Mouse (Mus musculus): Measurements from ENCODE around the gene 4930558K02Rik.
A peak's percentile ranks its signal among the peaks of the same experiment; 100 is the strongest.

The 4930558K02Rik gene

GRCm38 (mm10) chr1:161992389-161992788, 13.0 kb upstream of the 4930558K02Rik start:
- no peak for DNase-seq (ENCODE audit: low read depth)

- no peak for DNase-seq (ENCODE audit: low read depth)
Observed at GRCm38 (mm10) chr1:161991846-161992245, 12.4 kb upstream of the 4930558K02Rik start.

GRCm38 (mm10) chr1:161990684-161991578, 11.5 kb upstream of the 4930558K02Rik start:
- no peak for DNase-seq (ENCODE audit: low read depth)

- DNase-seq (ENCODE audit: low read depth), result no peak
Observed at GRCm38 (mm10) chr1:161983979-161984566, 4.6 kb upstream of the 4930558K02Rik start.

GRCm38 (mm10) chr1:161983451-161983850, 4.0 kb upstream of the 4930558K02Rik start:
- no peak for DNase-seq (ENCODE audit: low read depth)

- no peak for DNase-seq (ENCODE audit: low read depth)
Observed at GRCm38 (mm10) chr1:161980626-161981298, 1.3 kb upstream of the 4930558K02Rik start.

GRCm38 (mm10) chr1:161980046-161980445, 610 bp upstream of the 4930558K02Rik start:
- DNase-seq (ENCODE audit: low read depth), result no peak

GRCm38 (mm10) chr1:161978173-161978700, 1.2 kb downstream of the 4930558K02Rik start:
- no peak for DNase-seq (ENCODE audit: low read depth)

GRCm38 (mm10) chr1:161977331-161977730, 2.1 kb downstream of the 4930558K02Rik start:
- DNase-seq (ENCODE audit: low read depth), result no peak

- DNase-seq (ENCODE audit: low read depth), result peak; percentile 93
Observed at GRCm38 (mm10) chr1:161976255-161977182, 2.9 kb downstream of the 4930558K02Rik start.

- DNase-seq (ENCODE audit: low read depth), result no peak
Observed at GRCm38 (mm10) chr1:161972233-161972632, 7.2 kb downstream of the 4930558K02Rik start.

GRCm38 (mm10) chr1:161970874-161971273, 8.6 kb downstream of the 4930558K02Rik start:
- no peak for DNase-seq (ENCODE audit: low read depth)

- DNase-seq (ENCODE audit: low read depth), result peak; percentile 91
Observed at GRCm38 (mm10) chr1:161968589-161969407, 10.6 kb downstream of the 4930558K02Rik start, which contains the start of gene Pigc. TSS of gene Pigc (plus strand) at chr1:161969186.

- DNase-seq (ENCODE audit: low read depth), result peak; percentile 14
Observed at GRCm38 (mm10) chr1:161967936-161968335, 11.5 kb downstream of the 4930558K02Rik start.

GRCm38 (mm10) chr1:161962465-161963377, 16.7 kb downstream of the 4930558K02Rik start:
- peak; percentile 57 for DNase-seq (ENCODE audit: low read depth)

GRCm38 (mm10) chr1:161957964-161958950, 21.2 kb downstream of the 4930558K02Rik start:
- DNase-seq (ENCODE audit: low read depth), result no peak

- no peak for DNase-seq (ENCODE audit: low read depth)
Observed at GRCm38 (mm10) chr1:161955846-161956245, 23.6 kb downstream of the 4930558K02Rik start.

- no peak for DNase-seq (ENCODE audit: low read depth)
Observed at GRCm38 (mm10) chr1:161952599-161952998, 26.8 kb downstream of the 4930558K02Rik start.

Data from induced T-regulatory cell, adult 2 months (primary cell).